Mouse (Mus musculus) frontal cortex, adult 2 months (tissue): Measurements from ENCODE around the gene Lmx1b. TPM values are rescaled to one million over a fixed set of nuclear protein-coding genes. Genes with fewer than 3 reads are reported as not detected.
A peak's percentile ranks its signal among the peaks of the same experiment; 100 is the strongest.

ENCODE experiments used
- DNase-seq, 2 experiments: peaks; one replicate each; pipeline ENCODE4 v3.0.0; 2022; ENCODE audit warnings: low spot score in 1 of 2; ENCODE audit errors: extremely low spot score in 1 of 2
- polyA plus RNA-seq: library from polyadenylated mRNA; depleted of rRNA; stranded (reverse); fragments of >200 nt; gene quantifications from 2 replicates; pipeline ENCODE4 v1.2.3, GENCODE M21; 2012; rRNA removed

The Lmx1b gene
- polyA plus RNA-seq, 1 experiment = 0.38 TPM

DNA sequence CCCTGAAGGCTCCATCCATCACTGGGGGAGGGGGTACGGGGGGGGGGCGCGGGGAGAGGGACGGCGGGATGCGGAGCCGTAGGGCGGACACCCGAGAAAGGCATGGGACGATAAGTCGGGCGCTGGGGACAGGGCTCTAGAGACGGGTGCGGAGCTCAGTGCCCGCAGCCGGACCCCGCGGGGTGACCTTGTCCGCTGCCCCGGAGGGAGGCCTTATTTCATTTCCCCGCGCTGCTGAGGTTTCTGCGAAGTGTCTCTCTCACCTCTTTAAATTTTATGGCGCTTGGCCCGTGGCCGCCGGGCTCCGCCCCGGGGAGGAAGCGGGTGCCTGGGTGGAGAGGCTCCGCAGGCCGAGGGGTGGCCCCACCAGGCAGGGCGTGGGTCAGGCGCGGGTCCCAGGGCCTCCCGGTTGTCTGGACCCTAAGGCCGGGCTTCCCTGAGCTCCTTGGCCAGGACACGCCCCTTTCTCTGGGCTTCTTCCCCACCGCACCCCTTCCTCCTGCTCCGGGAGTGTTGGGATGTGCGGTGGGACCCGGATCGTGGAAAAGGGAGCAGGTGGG, 96.0 kb downstream of the Lmx1b start:
- DNase-seq = no peak

DNA sequence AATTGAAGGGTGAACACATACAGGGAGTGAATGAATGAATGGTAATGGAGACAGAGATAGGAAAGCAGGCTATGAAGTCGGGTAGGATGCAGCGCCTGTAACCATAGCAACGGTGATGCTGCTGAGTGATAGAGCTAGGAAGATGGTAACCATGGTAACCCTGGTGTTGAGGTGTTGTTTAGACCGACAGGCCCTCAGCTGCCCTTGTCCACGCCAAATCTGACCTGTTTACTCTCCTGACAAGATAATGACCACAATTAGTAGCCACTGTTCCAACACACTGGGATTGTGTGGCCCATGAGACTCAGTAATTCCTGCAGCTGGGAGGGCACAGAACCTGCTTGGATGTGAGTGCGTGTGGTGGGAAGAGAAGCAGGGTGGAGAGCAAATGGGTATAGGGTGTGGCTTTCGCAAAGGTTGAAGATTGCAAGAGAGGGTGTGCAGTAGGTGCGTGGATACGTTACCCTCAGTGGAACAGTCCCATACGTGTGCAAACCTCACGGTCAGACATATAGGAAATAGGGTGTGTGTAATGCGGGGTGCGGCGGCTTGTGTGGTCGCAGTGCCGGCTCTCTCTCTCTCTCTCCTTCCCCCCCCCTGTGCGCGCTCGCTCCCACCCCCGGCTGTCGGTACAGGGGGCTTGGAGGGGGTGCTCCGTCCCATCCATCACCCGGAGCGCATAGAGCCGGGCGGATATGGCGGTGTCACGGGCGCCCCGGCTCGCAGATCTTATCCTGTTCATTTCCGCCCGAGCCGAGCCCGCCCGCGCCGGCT, 96.7 kb downstream of the Lmx1b start:
- DNase-seq = peak; percentile 89 to 91

DNA sequence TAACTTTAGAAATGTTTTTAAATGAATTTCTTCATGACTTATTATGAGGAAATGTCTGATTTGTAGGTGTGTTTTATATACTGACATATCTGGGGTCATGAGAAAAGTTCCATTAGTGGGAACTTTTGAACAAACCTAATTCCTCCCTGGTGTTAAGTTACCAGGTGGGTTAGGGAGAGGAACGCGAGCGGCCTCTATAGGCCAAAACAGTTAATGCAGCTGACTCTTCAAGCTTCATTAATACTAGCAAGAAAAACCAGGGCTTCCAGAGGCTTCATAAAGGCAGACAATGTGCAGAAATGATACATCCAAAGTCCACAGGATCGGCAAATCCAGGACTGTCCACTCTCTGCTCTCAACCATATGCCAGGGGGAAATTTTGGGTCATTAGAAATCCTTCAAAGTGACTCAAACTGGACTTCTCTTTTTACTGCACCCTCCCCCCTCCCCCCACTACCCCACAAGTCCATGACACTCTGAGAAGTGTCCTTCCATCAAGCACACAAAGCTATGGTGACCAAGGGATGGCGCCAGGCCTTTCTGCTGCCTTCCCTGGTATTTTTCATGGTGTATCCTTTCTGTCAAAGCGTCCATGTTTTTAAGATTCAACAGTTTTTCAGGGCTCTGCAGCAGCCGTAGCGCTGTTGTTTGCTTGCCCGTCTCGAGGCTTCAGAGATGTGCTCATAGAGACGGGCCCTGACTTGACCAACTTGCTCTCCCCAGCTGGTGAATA, 97.4 kb downstream of the Lmx1b start:
- DNase-seq = peak; percentile 55 to 94

DNA sequence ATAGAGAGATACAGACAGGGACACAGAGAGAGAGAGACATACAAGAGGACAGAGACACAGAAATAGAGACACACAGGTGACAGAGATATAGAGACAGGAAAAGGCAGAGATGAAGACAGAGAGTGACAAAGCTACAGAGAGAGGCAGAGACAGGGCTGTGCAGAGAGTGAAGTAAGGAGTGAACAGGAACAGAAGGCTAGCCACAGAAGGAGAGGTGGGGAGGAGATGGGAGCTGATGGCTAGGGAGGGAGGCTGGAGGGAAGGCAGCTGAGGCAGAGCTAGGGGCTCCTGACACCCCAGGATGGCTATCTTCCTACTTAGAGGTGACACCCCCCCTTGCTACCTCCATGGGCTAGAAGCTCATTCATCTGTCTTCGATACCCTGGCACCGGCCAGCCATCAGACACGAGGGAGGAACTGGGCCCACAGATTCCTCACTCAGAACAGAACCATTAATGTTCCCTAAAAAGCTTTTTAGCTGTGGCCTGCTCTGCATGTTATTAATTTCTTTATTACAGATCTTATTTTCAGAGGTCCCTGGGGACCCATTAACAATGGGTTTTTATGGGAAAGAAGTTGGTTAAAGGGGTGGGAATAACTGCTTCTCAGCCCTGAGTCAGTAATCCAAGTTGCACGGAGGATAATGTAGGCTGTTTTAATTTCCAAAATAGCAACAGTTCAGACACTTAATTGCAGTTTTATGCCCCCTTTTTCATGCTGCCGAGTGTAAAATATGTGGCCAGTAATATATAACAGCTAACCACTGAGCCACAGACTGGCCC, 114.8 kb downstream of the Lmx1b start:
- no peak for DNase-seq

DNA sequence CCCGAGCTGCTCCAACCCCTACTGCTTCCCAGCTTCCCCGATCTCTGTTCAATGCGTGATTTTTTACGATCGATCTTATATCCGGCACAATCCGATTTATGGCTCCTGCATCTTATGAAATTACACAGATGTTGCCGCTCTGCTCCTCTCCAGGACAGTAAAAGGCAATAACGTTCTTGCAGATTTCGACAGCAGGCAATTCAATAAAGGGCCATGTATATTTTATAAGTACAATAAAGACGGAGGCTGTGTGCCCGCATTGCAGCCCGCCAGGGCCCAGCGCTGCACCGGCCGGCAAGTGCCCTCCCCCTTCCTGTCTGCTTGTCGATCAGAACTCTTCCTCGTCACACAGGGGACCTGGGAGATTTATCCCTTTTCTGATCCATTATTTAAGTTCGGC, 124.5 kb downstream of the Lmx1b start:
- DNase-seq = no peak

GRCm38 (mm10) chr2:33515431-33515830, 124.9 kb downstream of the Lmx1b start:
- DNase-seq = no peak

Other genes with a start within 250 kb of the Lmx1b start
- gene Zbtb34, start 209.2 kb downstream of the Lmx1b start, polyA plus RNA-seq = 16.0 and 17.5 TPM in 2 replicates
- 22.9 and 23.5 TPM in 2 replicates for gene Zbtb43, start 172.0 kb downstream of the Lmx1b start, polyA plus RNA-seq
- gene Mvb12b, start 247.4 kb upstream of the Lmx1b start, polyA plus RNA-seq = 77.2 and 78.7 TPM in 2 replicates